Mouse (Mus musculus) liver, adult (tissue): ENCODE results near the gene Rrnad1.

Experiments used
- GATA4 ChIP-seq: IDR thresholded peaks from 2 replicates; pipeline ENCODE4 v1.6.1; 2014; ENCODE audit warnings: mild to moderate bottlenecking, low read length; ENCODE audit not compliant: insufficient replicate concordance

The Rrnad1 gene

GRCm38 (mm10) chr3:87940611-87941010 is 10.1 kb upstream of the Rrnad1 start:
- TF ChIP-seq GATA4 = no peak

- TF ChIP-seq GATA4 = no peak
These were observed 5.3 kb upstream of the Rrnad1 start for GRCm38 (mm10) chr3:87935776-87936175.

GRCm38 (mm10) chr3:87935201-87935600 is 4.7 kb upstream of the Rrnad1 start:
- TF ChIP-seq GATA4 = no peak

- TF ChIP-seq GATA4 = no peak
These were observed 4.0 kb upstream of the Rrnad1 start for GRCm38 (mm10) chr3:87934501-87934900.

- TF ChIP-seq GATA4 = no peak
These were observed 3.5 kb upstream of the Rrnad1 start for GRCm38 (mm10) chr3:87934026-87934425.

- TF ChIP-seq GATA4 = no peak
These were observed 1.0 kb downstream of the Rrnad1 start for GRCm38 (mm10) chr3:87929341-87930077.

GRCm38 (mm10) chr3:87927452-87927851 is 3.1 kb downstream of the Rrnad1 start:
- TF ChIP-seq GATA4 = no peak

- TF ChIP-seq GATA4 = no peak
These were observed 5.5 kb downstream of the Rrnad1 start for GRCm38 (mm10) chr3:87924996-87925395.

- TF ChIP-seq GATA4 = no peak
These were observed 10.1 kb downstream of the Rrnad1 start for GRCm38 (mm10) chr3:87920270-87920943.

- TF ChIP-seq GATA4 = no peak
These were observed 11.0 kb downstream of the Rrnad1 start, which contains the start of gene Mrpl24 for GRCm38 (mm10) chr3:87919336-87920108. Gene Mrpl24, plus strand, starts transcription at chr3:87919506.

- TF ChIP-seq GATA4 = no peak
These were observed 12.0 kb downstream of the Rrnad1 start for GRCm38 (mm10) chr3:87918551-87918950.

- TF ChIP-seq GATA4 = no peak
These were observed 13.5 kb downstream of the Rrnad1 start for GRCm38 (mm10) chr3:87916990-87917389.

- no peak for TF ChIP-seq GATA4
These were observed 16.6 kb downstream of the Rrnad1 start for GRCm38 (mm10) chr3:87913891-87914290.

GRCm38 (mm10) chr3:87913491-87913890 is 17.0 kb downstream of the Rrnad1 start:
- TF ChIP-seq GATA4 = no peak

- TF ChIP-seq GATA4 = no peak
These were observed 19.9 kb downstream of the Rrnad1 start for GRCm38 (mm10) chr3:87910573-87911141.
